Mouse (Mus musculus) frontal cortex, postnatal 10 days (tissue): Measurements from ENCODE around the gene Trim11.

ENCODE experiments used
- DNase-seq, 2 experiments: peaks; one replicate each; pipeline ENCODE4 v3.0.0; 2022; ENCODE audit warnings: low spot score in 2 of 2, mixed read lengths in 1 of 2

Gene Trim11

GRCm38 (mm10) chr11:59026411-59026810 is 48.5 kb downstream of the Trim11 start:
- no peak for DNase-seq

DNA sequence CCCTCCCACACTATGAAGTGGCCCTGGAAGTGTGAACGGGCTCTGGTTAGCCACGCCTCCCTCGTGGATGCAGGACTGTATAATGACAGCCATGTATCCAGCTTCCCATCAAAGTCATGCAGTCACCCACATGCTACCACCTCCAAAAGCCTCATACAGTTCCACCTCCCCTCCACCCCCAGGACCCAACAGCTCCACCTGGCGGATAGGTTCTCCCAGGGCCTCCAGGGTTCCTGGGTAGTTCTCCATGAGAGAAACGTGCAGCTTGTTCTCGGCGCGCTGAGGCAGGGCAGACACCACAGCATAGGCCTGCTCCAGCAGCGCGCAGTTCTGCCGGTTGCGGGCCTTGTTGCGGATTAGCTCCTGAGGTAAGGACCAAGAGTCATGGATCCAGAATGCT is 51.1 kb downstream of the Trim11 start:
- DNase-seq: no peak
